Mouse (Mus musculus) liver (tissue): ENCODE measurements at regions not wholly inside any gene's neighbourhood (a gene's known extent, or its start where the extent isn't known, plus 50 kb on each side); places are given as distances from the start of the nearest gene placed in this dataset.

Experiments used
- DNase-seq: peaks from one replicate; pipeline ENCODE4 v3.0.0-alpha.2; 2020; ENCODE audit warnings: mixed read lengths

- DNase-seq: no peak
Measured at GRCm38 (mm10) chr11:43952151-43952550, 51.1 kb upstream of the Adra1b start.

GRCm38 (mm10) chr11:43958241-43958975 is 57.4 kb upstream of the Adra1b start:
- no peak for DNase-seq

DNA sequence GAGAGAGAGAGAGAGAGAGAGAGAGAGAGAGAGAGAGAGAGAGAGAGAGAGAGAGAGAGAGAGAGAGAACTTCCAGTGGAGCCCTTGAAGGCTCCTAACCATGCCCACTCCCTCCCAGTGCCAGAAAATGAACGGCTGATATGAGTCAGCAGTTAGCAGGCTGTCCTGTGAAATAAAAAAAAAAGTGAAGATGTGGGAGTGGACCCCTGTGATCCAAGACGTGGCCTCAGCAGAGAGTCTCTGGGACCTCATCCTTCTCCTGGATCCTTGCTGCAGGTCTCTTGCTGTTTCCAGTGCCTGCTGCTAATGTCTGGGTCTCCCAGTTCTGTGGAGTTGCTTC is 57.9 kb upstream of the Adra1b start:
- DNase-seq: no peak

DNA sequence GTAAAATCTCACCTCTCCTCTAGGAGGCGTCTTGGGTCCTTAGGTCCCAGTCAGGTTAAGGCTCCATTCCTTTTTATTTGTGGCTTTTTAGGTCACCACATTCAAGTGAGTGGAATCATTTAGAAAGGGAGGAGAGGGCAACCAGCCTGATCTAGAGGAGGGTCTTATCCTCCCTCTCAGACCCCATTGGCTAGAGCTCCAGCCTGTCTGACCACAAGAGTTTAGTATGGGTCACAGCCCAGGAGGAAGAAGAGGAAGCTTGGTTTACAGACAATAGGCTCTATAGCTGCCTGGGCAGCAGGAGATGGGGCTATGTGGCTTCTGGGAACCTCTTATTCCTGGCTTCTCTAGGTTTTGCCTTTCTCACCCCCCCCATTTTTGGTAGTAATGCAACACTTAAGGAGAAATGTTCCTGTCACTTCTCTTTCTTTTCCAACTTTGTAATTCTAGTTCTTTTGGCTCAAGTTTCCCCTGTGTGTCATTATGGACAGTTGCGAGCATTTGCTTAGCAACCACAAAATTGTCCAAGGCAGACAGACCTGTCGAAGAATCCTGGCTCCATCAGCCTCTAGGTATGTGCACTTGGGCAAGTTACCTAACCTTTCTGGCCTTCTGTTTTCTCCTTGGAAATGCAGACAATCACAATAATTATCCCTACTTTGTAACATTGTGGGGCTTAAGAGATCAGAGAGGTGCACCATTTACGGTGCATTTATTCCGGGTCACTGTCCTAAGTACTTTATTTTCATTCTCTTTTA is 59.5 kb upstream of the Adra1b start:
- no peak for DNase-seq

GRCm38 (mm10) chr11:43961398-43962070 is 60.5 kb upstream of the Adra1b start:
- no peak for DNase-seq

DNA sequence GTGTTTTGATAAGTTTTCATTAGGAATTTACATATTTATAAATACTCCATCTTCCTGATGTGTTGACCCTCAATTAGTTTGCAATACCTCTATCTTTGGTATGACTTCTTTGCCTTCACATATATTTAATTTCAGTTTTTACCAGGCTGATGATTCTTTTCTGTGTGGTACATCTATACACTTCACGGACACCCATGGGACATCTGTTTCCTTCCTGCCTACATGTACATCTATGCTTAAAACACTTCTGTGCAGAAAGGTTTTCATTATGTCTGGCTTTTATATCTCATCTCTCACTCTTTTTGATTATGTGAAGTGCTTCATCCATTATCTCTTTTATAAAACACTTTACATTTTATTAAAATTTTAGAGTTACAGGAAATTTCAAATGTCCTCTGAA is 66.8 kb upstream of the Adra1b start:
- DNase-seq: no peak

DNA sequence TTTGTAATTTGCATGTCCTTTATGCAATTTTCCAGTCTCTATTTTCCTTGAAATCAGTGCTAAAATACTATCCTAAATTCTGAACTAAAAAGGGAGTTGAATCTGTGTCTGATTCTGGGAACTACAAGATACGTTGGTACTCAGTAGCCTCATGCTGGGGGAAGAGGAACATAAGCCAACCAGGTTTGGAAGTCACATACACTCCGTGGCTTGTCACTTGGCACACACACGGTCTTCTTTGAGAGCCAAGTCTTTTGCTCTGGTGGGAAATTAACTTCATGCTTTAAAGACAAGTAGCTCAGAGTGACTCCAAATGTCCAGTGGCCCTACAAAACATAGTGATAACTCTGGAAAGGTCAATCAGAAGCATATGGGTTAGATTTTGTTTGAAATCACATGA is 70.9 kb upstream of the Adra1b start:
- no peak for DNase-seq

DNA sequence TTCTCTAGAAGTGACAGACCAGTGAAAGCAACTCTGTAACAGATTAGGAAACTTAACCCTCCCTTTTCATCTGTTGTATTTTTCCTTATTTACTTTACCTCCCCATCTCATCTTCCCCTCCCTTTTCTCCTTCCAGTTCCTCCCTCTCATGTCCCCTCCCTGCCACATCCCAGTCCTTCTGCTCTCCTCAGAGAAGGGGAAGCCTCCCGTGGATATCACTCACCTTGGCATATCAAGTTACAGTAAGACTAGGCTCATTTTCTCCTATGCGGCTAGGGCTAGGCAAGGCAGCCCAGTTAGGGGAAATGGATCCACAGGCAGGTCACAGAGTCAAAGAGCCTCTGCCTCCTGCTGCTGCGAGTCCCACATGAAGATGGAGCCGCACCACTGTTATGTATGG is 75.0 kb upstream of the Adra1b start:
- no peak for DNase-seq

- DNase-seq: no peak
Measured at GRCm38 (mm10) chr11:43979406-43979805, 78.4 kb upstream of the Adra1b start.

- DNase-seq: no peak
Measured at GRCm38 (mm10) chr11:43980444-43980843, 79.4 kb upstream of the Adra1b start.

GRCm38 (mm10) chr11:43989911-43990430 is 89.0 kb upstream of the Adra1b start:
- DNase-seq: no peak

DNA sequence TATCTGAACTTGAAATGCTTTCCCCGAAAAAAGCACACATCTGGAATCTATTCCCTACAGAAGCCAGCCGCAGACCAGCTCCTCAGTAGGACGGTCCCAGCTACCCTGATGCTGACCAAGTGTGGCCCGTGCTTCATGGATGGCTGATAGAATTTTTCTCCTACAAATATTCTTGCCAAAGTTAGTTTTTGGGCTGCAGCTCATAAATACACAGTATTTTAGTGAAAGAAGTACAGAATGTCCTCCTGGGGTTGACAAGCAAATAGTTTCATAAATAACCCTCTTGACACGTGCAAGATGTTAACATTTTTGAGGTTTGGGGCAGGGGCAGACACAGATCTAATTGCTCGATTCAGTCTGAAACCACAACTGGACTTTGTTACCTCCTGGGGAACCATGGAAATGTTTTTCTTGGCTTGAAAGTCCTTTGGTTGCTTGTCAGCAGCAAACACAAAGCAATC is 91.0 kb upstream of the Adra1b start:
- no peak for DNase-seq

DNA sequence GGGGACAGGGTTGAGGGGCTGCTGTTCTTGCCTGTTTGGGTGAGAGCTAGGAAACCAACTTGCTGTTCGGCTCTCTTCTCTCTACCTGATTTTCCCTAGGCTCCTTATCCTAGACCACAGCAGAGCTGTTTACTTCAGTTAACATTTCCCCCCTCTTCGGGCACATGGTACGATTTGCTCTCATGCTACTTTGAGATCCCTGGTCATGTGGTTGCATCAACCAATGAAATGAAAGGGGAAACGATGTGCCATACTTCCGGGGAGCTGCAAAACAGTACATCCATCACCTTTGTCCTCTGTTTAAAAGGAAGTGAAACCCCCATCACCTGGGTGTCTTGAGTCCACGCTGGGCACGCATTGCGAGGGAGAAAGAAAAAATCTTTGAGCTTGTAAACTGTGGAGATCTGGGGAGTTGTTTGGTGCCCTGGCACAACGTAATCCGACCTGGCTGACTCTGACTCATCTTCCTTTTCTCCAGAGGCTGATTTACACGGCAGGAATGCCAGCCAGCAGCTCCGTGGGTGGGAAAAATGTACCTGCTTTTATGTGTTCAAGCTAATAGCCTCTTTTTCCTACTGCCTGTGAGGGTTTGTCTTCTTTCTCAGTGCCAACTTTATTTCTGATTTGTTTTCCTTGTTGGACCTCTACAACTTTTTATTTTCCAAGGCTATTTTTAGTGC is 97.2 kb upstream of the Adra1b start:
- DNase-seq: no peak

- no peak for DNase-seq
Measured at GRCm38 (mm10) chr11:44000056-44000455, 99.0 kb upstream of the Adra1b start.

DNA sequence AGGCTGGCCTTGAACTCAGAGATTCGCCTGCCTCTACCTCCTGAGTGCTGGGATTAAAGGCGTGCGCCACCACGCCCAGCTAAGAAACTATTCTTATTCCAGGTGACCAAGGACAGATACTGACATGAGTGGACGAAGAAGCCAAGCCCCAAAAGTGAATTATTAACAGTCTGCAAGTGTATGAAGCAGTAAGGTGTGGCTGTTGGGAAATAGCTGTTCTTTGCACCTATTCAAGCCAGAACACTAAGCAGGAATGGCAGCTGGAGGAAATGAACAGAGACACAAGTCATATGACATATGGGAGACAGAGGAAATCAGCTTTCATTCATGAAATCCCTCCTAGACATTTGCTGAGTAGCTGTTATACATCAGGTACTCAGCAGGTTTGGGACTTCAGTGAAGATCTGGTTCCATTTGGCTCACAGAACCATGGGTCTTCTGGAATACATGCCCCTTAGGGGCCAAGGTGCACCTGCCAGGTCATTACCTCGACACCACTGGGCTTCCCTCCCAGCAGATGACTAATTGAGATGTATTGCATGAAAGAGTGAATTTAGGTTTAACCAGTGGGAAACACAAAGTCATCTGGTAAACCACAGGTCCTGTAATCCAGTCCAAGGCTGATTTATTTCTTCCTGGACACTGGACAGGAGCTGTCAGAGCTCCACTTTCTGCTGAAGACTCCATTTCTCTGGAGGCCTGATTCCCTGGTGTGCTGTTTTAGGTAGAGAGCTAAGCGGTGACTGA is 101.0 kb upstream of the Adra1b start:
- DNase-seq: no peak

- no peak for DNase-seq
Measured at GRCm38 (mm10) chr11:44002716-44003522, 101.9 kb upstream of the Adra1b start.

- no peak for DNase-seq
Measured at GRCm38 (mm10) chr11:44007526-44008040, 106.6 kb upstream of the Adra1b start.

DNA sequence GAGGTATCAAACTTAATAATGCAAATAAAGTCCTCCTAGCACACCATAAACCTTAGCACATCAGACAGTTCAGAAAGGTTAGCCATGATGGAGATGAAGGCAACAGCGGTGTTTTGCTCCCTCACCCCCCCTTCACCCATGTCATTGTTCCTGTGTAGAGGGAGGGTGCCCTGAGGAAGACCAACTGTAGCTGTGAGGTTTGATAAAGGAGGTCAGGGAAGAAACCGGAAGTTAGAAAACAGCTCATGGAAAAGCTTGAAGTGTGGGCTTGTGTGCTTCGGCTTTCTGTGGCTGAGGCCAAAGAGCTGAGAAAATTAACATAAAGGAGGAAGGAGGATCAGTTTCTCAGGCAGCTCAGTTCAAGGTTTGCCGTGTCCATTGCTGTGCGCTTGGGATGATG is 111.3 kb upstream of the Adra1b start:
- no peak for DNase-seq

- no peak for DNase-seq
Measured at GRCm38 (mm10) chr11:44013841-44014240, 112.8 kb upstream of the Adra1b start.

DNA sequence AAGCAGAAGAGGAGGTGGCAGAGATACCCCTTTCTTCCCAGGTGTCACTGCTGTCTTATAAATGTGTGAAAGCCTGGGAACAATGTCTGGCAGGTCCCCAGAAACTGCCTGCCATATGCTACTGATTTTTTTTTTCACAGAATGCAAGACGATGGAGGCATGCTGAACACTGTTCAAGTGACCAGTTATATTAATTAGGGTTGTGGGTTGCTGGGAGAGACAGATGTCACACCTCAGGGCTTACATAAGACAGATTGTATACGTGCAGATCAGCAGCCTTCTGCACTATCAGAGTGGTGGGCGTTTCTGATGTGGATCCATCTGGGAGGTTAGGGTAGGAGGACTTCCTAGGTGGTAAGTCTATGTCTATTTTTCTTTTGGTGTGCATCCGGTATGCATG is 120.6 kb upstream of the Adra1b start:
- DNase-seq: no peak

DNA sequence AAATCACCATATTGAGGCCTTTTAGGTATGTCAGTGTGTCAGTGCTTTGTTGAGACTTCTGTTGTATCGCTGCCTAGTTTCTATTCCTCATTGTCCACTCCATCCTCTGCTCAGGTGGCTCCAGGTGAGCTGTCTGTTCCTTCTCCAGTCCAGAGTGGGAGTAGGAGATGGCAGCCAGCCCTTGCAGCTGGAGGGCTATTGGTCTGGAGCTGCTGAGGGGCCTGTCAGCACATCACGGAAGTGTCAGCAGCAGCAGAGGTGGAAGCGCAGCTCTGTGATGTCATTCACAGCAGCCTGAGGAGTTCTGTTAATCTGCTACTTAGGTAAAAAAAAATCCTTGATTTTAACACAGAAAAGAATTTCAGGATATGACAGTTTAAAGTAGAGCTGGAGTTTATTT is 126.0 kb upstream of the Adra1b start:
- DNase-seq: no peak
